39 mouse cellular contexts compared by ENCODE assay signal in genomic region chr17:53973606-53974005, GRCm38 (mm10). TPM values are rescaled to one million over a fixed set of nuclear protein-coding genes. Genes with fewer than 3 reads are reported as not detected.
"Had no signal": no experiment of that assay in that cellular context is flagged by ENCODE, and none has a peak within 500 bp of the region (broad histone marks: within the 10 kb centered on the region; RNA-seq: fewer than 3 reads in every experiment).

No protein-coding gene starts in this region.

- H3K4me3 ChIP-seq: heart, embryonic 12.5 days; heart, embryonic 13.5 days; heart, embryonic 15.5 days; hindbrain, embryonic 10.5 days; hindbrain, embryonic 12.5 days; hindbrain, embryonic 13.5 days; hindbrain, embryonic 15.5 days; intestine, embryonic 15.5 days; kidney, embryonic 15.5 days; layer of hippocampus, adult 2 months; left cerebral cortex, adult 2 months had no signal

- H3K27ac ChIP-seq: heart, embryonic 13.5 days; heart, embryonic 15.5 days; hindbrain, embryonic 10.5 days; hindbrain, embryonic 12.5 days; hindbrain, embryonic 13.5 days; hindbrain, embryonic 14.5 days; hindbrain, embryonic 15.5 days; hindbrain, postnatal 0 days; intestine, embryonic 15.5 days; kidney, embryonic 15.5 days; kidney, postnatal 0 days; layer of hippocampus, adult 2 months; left cerebral cortex, adult 2 months had no signal

- H3K9ac ChIP-seq: heart, embryonic 12.5 days; heart, embryonic 13.5 days; heart, embryonic 15.5 days; hindbrain, embryonic 12.5 days; hindbrain, embryonic 13.5 days; hindbrain, embryonic 14.5 days; hindbrain, embryonic 15.5 days; intestine, embryonic 15.5 days; kidney, embryonic 15.5 days had no signal

- H3K9me3 ChIP-seq: heart, embryonic 12.5 days; heart, embryonic 13.5 days; heart, embryonic 15.5 days; hindbrain, embryonic 10.5 days; hindbrain, embryonic 12.5 days; hindbrain, embryonic 13.5 days; hindbrain, embryonic 15.5 days; intestine, embryonic 15.5 days; kidney, embryonic 15.5 days had no signal

- H3K36me3 ChIP-seq: heart, embryonic 12.5 days; heart, embryonic 13.5 days; heart, embryonic 15.5 days; hindbrain, embryonic 10.5 days; hindbrain, embryonic 12.5 days; hindbrain, embryonic 13.5 days; hindbrain, embryonic 15.5 days; intestine, embryonic 15.5 days; kidney, embryonic 15.5 days had no signal

- H3K4me1 ChIP-seq: heart, embryonic 12.5 days; heart, embryonic 13.5 days; heart, embryonic 15.5 days; hindbrain, embryonic 10.5 days; hindbrain, embryonic 12.5 days; hindbrain, embryonic 13.5 days; hindbrain, embryonic 15.5 days; intestine, embryonic 15.5 days; kidney, embryonic 15.5 days had no signal

- DNase-seq: heart, postnatal 10 days; heart, postnatal 14 days; heart, postnatal 36 days; heart, postnatal 4 days; kidney, adult 11 months; kidney, adult 18-20 months; kidney, adult 2 months; kidney, adult 8-10 months; kidney, adult 9 months; kidney, postnatal 10 days; kidney, postnatal 14 days; kidney, postnatal 25 days; kidney, postnatal 36 days; kidney, postnatal 4 days; layer of hippocampus, adult 9-11 months; layer of hippocampus, postnatal 36 days had no signal

RNA-seq across cellular contexts. Expression of gene Sult1c1, which starts 16.9 kb away (rescaled TPM):
- total RNA-seq: heart, postnatal 10 days; heart, postnatal 14 days; heart, postnatal 25 days; heart, postnatal 36 days; heart, postnatal 4 days; hematopoietic stem cell, adult 5-6 weeks; hindbrain, postnatal 0 days; layer of hippocampus, adult 18-20 months; layer of hippocampus, adult 2 months; layer of hippocampus, adult 8-10 months; layer of hippocampus, postnatal 10 days; layer of hippocampus, postnatal 14 days; layer of hippocampus, postnatal 25 days; layer of hippocampus, postnatal 36 days; left cerebral cortex, adult 18-20 months; left cerebral cortex, adult 2 months; left cerebral cortex, adult 8-10 months had no signal
